Mouse (Mus musculus): Measurements from ENCODE around the gene Adipor1.

DNA sequence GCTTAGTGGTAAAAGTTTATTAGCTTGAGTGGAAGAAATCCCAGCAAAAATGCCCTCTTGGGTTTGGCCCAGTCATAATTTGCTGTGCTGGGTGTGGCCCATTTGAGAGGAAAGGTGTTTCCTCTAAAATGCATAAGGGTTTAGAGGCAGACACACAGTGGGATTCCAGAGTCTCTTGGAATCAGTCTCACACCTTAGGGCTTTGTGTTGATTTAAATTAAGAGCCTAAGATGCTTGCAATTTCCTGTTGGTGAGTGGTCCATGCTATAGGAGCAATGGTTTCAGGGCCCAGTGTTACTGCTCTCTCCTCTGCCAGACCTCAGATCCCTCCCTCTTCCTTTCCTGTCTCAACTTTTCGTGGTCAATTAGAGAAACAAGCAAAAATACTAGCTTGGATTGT lies 4.0 kb downstream of the Adipor1 start:
- TF ChIP-seq RCOR1 (IDR thresholded peaks at IDR 0.05; ENCODE audit: low read depth, low read length) = no peak
- TF ChIP-seq MAX (IDR thresholded peaks at IDR 0.05; ENCODE audit: low read length) = no peak
- TF ChIP-seq CTCF (IDR thresholded peaks at IDR 0.05 in 2 of 3, conservative IDR thresholded peaks at IDR 0.05 in 1 of 3; ENCODE audit: control insufficient read depth in 1 of 3, insufficient read depth in 1 of 3, low read depth in 2 of 3, low read length in 3 of 3, poor library complexity in 1 of 3, severe bottlenecking in 1 of 3) = no peak
- TF ChIP-seq NELFE (IDR thresholded peaks at IDR 0.05; ENCODE audit: low read depth, low read length) = no peak
- TF ChIP-seq GATA1 (IDR thresholded peaks at IDR 0.05; ENCODE audit: low read depth, low read length) = no peak
- no peak for TF ChIP-seq MAFK (IDR thresholded peaks at IDR 0.05; ENCODE audit: borderline replicate concordance, low read depth, low read length)
- no peak for TF ChIP-seq ELF1 (IDR thresholded peaks at IDR 0.05; ENCODE audit: low read depth, low read length)
- no peak for TF ChIP-seq CHD2 (IDR thresholded peaks at IDR 0.05; ENCODE audit: low read length)
- TF ChIP-seq NRF1 (IDR thresholded peaks at IDR 0.05; ENCODE audit: insufficient read depth, low read depth, low read length, poor library complexity, severe bottlenecking) = no peak
- TF ChIP-seq EP300 (IDR thresholded peaks at IDR 0.05; ENCODE audit: low read depth in 1 of 2, low read length in 2 of 2) = no peak
- TF ChIP-seq USF1 (IDR thresholded peaks at IDR 0.05; ENCODE audit: low read depth, low read length) = no peak

All from MEL (cell line).